Mouse (Mus musculus) adrenal gland (tissue): ENCODE measurements around the gene 4930596D02Rik.

Experiments
- intact Hi-C: fragments of 180-260 bp; cut with DNase I; formaldehyde crosslinking; loops from one replicate; pipeline ENCODE4 v1.15.1; 2025
- long read RNA-seq, 2 experiments: library from polyadenylated mRNA; unstranded; transcript quantifications; one replicate each; pipeline ENCODE4 v2.0.0; 2020; ENCODE audit warnings: borderline replicate concordance in 1 of 2; ENCODE audit not compliant: insufficient replicate concordance in 1 of 2

Gene 4930596D02Rik
- long read RNA-seq, experiment 1: 0 reads
- long read RNA-seq, experiment 2: 0 reads

GRCm38 (mm10) chr14:35811878-35812277 lies at the start of gene 4930596D02Rik:
4930596D02Rik (minus strand) TSS chr14:35811978.
- intact Hi-C loops: no loop called here

GRCm38 (mm10) chr14:35853254-35853653 lies 41.5 kb upstream of the 4930596D02Rik start:
- intact Hi-C loops: no loop called here

GRCm38 (mm10) chr14:35845271-35845670 lies 33.5 kb upstream of the 4930596D02Rik start:
- intact Hi-C loops: no loop called here

- intact Hi-C loops: no loop called here
Observed at GRCm38 (mm10) chr14:35842111-35842721, 30.4 kb upstream of the 4930596D02Rik start.

- intact Hi-C loops: no loop called here
Observed at GRCm38 (mm10) chr14:35792656-35793213, 19.0 kb downstream of the 4930596D02Rik start.

GRCm38 (mm10) chr14:35780033-35780432 lies 31.7 kb downstream of the 4930596D02Rik start:
- intact Hi-C loops: no loop called here

- intact Hi-C loops: no loop called here
Observed at GRCm38 (mm10) chr14:35773306-35773705, 38.5 kb downstream of the 4930596D02Rik start.
